Mouse (Mus musculus): ENCODE data around the gene Olfr648. TPM values are rescaled to one million over a fixed set of nuclear protein-coding genes. Genes with fewer than 3 reads are reported as not detected.
A peak's percentile ranks its signal among the peaks of the same experiment; 100 is the strongest.

Olfr648 gene
- total and polyA plus RNA-seq, 3 experiments, result 0.22 TPM; not detected in 2

GRCm38 (mm10) chr7:104199822-104200221, 16.6 kb upstream of the Olfr648 start:
- H3K4me3 ChIP-seq (ENCODE audit: low read depth, low read length), result no peak overlapping the region
- H3K4me1 ChIP-seq (ENCODE audit: insufficient read depth, low read depth, low read length), result no peaks in the 10 kb centered on the region
- ATAC-seq (ENCODE audit: extremely low read depth, insufficient number of reproducible peaks, low FRiP score, poor library complexity, severe bottlenecking), result peak; percentile 45; the same call in 1 of the 2 replicates
- peak; percentile 86 for TF ChIP-seq CTCF (IDR thresholded peaks at IDR 0.05; ENCODE audit: low read depth, low read length)
- no peak for TF ChIP-seq GATA1 (IDR thresholded peaks at IDR 0.05; ENCODE audit: borderline replicate concordance, low read length)
- no peak for TF ChIP-seq POLR2AphosphoS5 (IDR thresholded peaks at IDR 0.05; ENCODE audit: insufficient replicate concordance, low read depth, low read length)
- no peak for TF ChIP-seq GATA2 (IDR thresholded peaks at IDR 0.05; ENCODE audit: borderline replicate concordance, low read depth, low read length)
- DNase-seq (ENCODE audit: low spot score), result peak; percentile 32
- H3K9me3 ChIP-seq (replicated peaks), result no peaks in the 10 kb centered on the region
- H3K36me3 ChIP-seq (replicated peaks), result no peaks in the 10 kb centered on the region
- H3K27me3 ChIP-seq (ENCODE audit: insufficient read depth, low read length), result peaks cover 21% of the 10 kb centered on the region

DNA sequence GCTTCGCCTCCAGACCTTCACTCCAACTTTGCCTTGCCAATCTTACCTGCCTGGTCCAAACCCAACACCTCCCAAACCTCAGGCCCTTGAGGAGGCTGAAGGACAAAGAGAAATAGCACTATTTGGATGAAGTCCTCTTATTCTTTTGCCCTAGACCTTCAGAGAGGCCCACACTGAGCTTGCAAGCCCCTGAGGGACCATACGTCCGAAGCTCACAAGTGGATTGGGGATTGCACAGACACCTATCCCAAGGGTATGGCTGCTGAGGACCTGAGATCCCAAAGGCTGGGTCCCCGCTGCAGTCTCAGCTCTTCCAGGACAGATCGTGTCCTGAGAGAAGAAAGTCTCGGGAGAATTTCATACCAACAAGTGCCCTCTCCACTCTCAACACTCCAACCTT, 12.7 kb upstream of the Olfr648 start, which contains the start of gene Olfr649:
TSS of gene Olfr649 (minus strand) at position 101 of the 400 bp plus-strand sequence.
- H3K4me3 ChIP-seq (ENCODE audit: low read depth, low read length), result no peak within 1 kb of the TSS
- TF ChIP-seq TAL1 (conservative IDR thresholded peaks at IDR 0.05; ENCODE audit: low read depth, low read length) (no peak), GATA2 (IDR thresholded peaks at IDR 0.05; ENCODE audit: borderline replicate concordance, low read depth, low read length) (no peak), POLR2AphosphoS5 (IDR thresholded peaks at IDR 0.05; ENCODE audit: insufficient replicate concordance, low read depth, low read length) (no peak), GATA1 (IDR thresholded peaks at IDR 0.05; ENCODE audit: borderline replicate concordance, low read length) (no peak), CTCF (IDR thresholded peaks at IDR 0.05; ENCODE audit: low read depth, low read length) (no peak)
- no peaks in the 10 kb centered on the region for H3K36me3 ChIP-seq (replicated peaks)
- ATAC-seq (ENCODE audit: extremely low read depth, insufficient number of reproducible peaks, low FRiP score, poor library complexity, severe bottlenecking) (no peak), DNase-seq (ENCODE audit: low spot score) (no peak)
- H3K4me1 ChIP-seq (ENCODE audit: insufficient read depth, low read depth, low read length), result no peaks in the 10 kb centered on the region
- no peaks in the 10 kb centered on the region for H3K9me3 ChIP-seq (replicated peaks)
- peaks cover 3% of the 10 kb centered on the region for H3K27me3 ChIP-seq (ENCODE audit: insufficient read depth, low read length)

GRCm38 (mm10) chr7:104191275-104191674, 8.1 kb upstream of the Olfr648 start:
- ATAC-seq (ENCODE audit: extremely low read depth, insufficient number of reproducible peaks, low FRiP score, poor library complexity, severe bottlenecking), result no peak
- DNase-seq (ENCODE audit: low spot score), result no peak
- Histone ChIP-seq H3K4me1 (ENCODE audit: insufficient read depth, low read depth, low read length) (no peaks in the 10 kb centered on the region), H3K4me3 (ENCODE audit: low read depth, low read length) (no peak overlapping the region), H3K9me3 (replicated peaks) (no peaks in the 10 kb centered on the region), H3K36me3 (replicated peaks) (no peaks in the 10 kb centered on the region), H3K27me3 (ENCODE audit: insufficient read depth, low read length) (peaks cover 3% of the 10 kb centered on the region)
- no peak for TF ChIP-seq GATA2 (IDR thresholded peaks at IDR 0.05; ENCODE audit: borderline replicate concordance, low read depth, low read length)
- TF ChIP-seq CTCF (IDR thresholded peaks at IDR 0.05; ENCODE audit: low read depth, low read length), result no peak
- no peak for TF ChIP-seq POLR2AphosphoS5 (IDR thresholded peaks at IDR 0.05; ENCODE audit: insufficient replicate concordance, low read depth, low read length)

- no peaks in the 10 kb centered on the region for H3K27me3 ChIP-seq (ENCODE audit: insufficient read depth, low read length)
- ATAC-seq (ENCODE audit: extremely low read depth, insufficient number of reproducible peaks, low FRiP score, poor library complexity, severe bottlenecking) (no peak), DNase-seq (ENCODE audit: low spot score) (no peak)
- no peaks in the 10 kb centered on the region for H3K9me3 ChIP-seq (replicated peaks)
- no peak overlapping the region for H3K4me3 ChIP-seq (ENCODE audit: low read depth, low read length)
- H3K36me3 ChIP-seq (replicated peaks), result no peaks in the 10 kb centered on the region
- no peak for TF ChIP-seq GATA1 (IDR thresholded peaks at IDR 0.05; ENCODE audit: borderline replicate concordance, low read length)
- no peak for TF ChIP-seq CTCF (IDR thresholded peaks at IDR 0.05; ENCODE audit: low read depth, low read length)
- TF ChIP-seq POLR2AphosphoS5 (IDR thresholded peaks at IDR 0.05; ENCODE audit: insufficient replicate concordance, low read depth, low read length), result no peak
- no peak for TF ChIP-seq GATA2 (IDR thresholded peaks at IDR 0.05; ENCODE audit: borderline replicate concordance, low read depth, low read length)
- TF ChIP-seq TAL1 (conservative IDR thresholded peaks at IDR 0.05; ENCODE audit: low read depth, low read length), result no peak
- no peaks in the 10 kb centered on the region for H3K4me1 ChIP-seq (ENCODE audit: insufficient read depth, low read depth, low read length)
Observed at GRCm38 (mm10) chr7:104179074-104179473, 4.1 kb downstream of the Olfr648 start.

DNA sequence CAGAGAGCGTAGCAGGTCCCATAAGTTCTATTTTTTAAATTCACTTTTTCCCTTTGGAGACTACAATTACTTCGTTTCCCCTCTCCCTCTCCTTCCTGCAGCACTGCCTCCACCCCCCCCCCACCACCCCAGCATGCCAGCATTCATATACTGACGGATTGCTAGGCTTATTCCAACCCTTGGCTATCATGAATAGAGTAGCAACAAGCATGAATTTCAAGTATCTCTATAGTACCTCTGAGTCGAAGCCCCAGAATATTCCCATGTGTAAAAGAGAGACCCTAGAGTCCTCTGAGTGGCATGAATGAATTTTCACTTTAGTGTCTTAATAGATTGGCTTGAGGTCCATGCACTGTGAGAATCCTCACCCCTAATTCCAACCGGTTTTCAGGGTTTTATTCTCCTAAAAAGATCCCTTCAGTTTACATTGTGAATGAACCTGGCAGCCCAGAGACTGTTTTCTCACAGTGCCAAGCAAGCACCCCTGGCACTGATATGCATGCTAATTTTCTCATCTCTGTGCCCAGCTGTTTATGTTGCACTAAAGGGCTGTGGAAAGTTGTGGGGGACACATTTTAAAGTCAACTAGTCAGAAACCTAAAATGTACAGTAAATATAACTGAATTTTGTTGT, 4.7 kb downstream of the Olfr648 start:
- H3K27me3 ChIP-seq (ENCODE audit: insufficient read depth, low read length), result no peaks in the 10 kb centered on the region
- no peaks in the 10 kb centered on the region for H3K4me1 ChIP-seq (ENCODE audit: insufficient read depth, low read depth, low read length)
- no peak for DNase-seq (ENCODE audit: low spot score)
- no peak for TF ChIP-seq POLR2AphosphoS5 (IDR thresholded peaks at IDR 0.05; ENCODE audit: insufficient replicate concordance, low read depth, low read length)
- no peak for TF ChIP-seq CTCF (IDR thresholded peaks at IDR 0.05; ENCODE audit: low read depth, low read length)
- TF ChIP-seq GATA1 (IDR thresholded peaks at IDR 0.05; ENCODE audit: borderline replicate concordance, low read length), result no peak
- no peaks in the 10 kb centered on the region for H3K9me3 ChIP-seq (replicated peaks)
- no peak overlapping the region for H3K4me3 ChIP-seq (ENCODE audit: low read depth, low read length)
- no peaks in the 10 kb centered on the region for H3K36me3 ChIP-seq (replicated peaks)
- no peak for ATAC-seq (ENCODE audit: extremely low read depth, insufficient number of reproducible peaks, low FRiP score, poor library complexity, severe bottlenecking)

DNA sequence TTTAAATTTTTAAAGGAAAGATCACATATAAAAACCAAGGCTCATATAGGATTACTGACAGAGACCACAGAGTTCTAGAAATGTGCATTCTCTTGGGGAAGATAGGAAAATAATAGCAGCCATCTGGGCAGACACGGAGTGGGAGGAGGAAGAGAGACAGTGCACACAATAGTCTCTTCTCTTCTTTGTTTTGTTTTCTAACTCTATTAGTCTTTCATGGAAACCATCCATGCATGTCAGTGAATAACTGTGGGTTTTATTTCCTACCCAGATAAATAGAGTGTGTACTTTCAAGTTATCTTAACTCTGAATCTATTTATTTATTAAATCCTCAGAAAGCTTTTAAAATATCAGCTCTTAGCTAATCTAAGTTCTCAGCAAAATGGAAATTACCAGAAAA, 8.1 kb downstream of the Olfr648 start:
- DNase-seq (ENCODE audit: low spot score) (no peak), ATAC-seq (ENCODE audit: extremely low read depth, insufficient number of reproducible peaks, low FRiP score, poor library complexity, severe bottlenecking) (no peak)
- TF ChIP-seq TAL1 (conservative IDR thresholded peaks at IDR 0.05; ENCODE audit: low read depth, low read length), result no peak
- no peak for TF ChIP-seq GATA1 (IDR thresholded peaks at IDR 0.05; ENCODE audit: borderline replicate concordance, low read length)
- TF ChIP-seq GATA2 (IDR thresholded peaks at IDR 0.05; ENCODE audit: borderline replicate concordance, low read depth, low read length), result no peak
- TF ChIP-seq POLR2AphosphoS5 (IDR thresholded peaks at IDR 0.05; ENCODE audit: insufficient replicate concordance, low read depth, low read length), result no peak
- TF ChIP-seq CTCF (IDR thresholded peaks at IDR 0.05; ENCODE audit: low read depth, low read length), result no peak
- H3K27me3 ChIP-seq (ENCODE audit: insufficient read depth, low read length), result no peaks in the 10 kb centered on the region
- H3K36me3 ChIP-seq (replicated peaks), result no peaks in the 10 kb centered on the region
- no peaks in the 10 kb centered on the region for H3K9me3 ChIP-seq (replicated peaks)
- H3K4me1 ChIP-seq (ENCODE audit: insufficient read depth, low read depth, low read length), result no peaks in the 10 kb centered on the region
- no peak overlapping the region for H3K4me3 ChIP-seq (ENCODE audit: low read depth, low read length)

All from G1E (cell line).